Mouse (Mus musculus) forebrain, embryonic 14.5 days (tissue): Measurements from ENCODE around the gene Rptor. TPM values are rescaled to one million over a fixed set of nuclear protein-coding genes. Genes with fewer than 3 reads are reported as not detected.

Experiments used
- ATAC-seq: fragments of 200-750 bp; cut with Nextera tagmentation; 2 replicates; pipeline ENCODE4 v1.8.0; 2017; ENCODE audit warnings: mild to moderate bottlenecking, moderate library complexity
- DNase-seq: peaks from one replicate; pipeline ENCODE4 v3.0.0-alpha.2; 2015; ENCODE audit warnings: low spot score
- H3K27ac ChIP-seq: fragments of 300-500 bp; sonication (generic); 2 replicates; pipeline ENCODE4 v1.5.1; 2014; ENCODE audit warnings: low read depth, mild to moderate bottlenecking, control low read depth, low read length, moderate library complexity
- H3K27me3 ChIP-seq: fragments of 300-500 bp; sonication (generic); replicated peaks from 2 replicates; pipeline ENCODE4 v1.6.1; 2014; ENCODE audit warnings: low read length, control low read depth, mixed read lengths; ENCODE audit not compliant: control insufficient read depth, insufficient read depth
- H3K36me3 ChIP-seq: fragments of 300-500 bp; sonication (generic); 2 replicates; pipeline ENCODE4 v1.6.1; 2014; ENCODE audit warnings: low read length, control low read depth; ENCODE audit not compliant: control insufficient read depth, insufficient read depth
- H3K4me1 ChIP-seq: fragments of 300-500 bp; sonication (generic); 2 replicates; pipeline ENCODE4 v1.6.1; 2014; ENCODE audit warnings: antibody characterized with exemption, low read length, control low read depth; ENCODE audit not compliant: control insufficient read depth, insufficient read depth
- H3K4me2 ChIP-seq: fragments of 300-500 bp; sonication (generic); 2 replicates; pipeline ENCODE4 v1.6.1; 2014; ENCODE audit warnings: mild to moderate bottlenecking, control low read depth, low read length
- H3K4me3 ChIP-seq: fragments of 300-500 bp; sonication (generic); 2 replicates; pipeline ENCODE4 v1.5.1; 2014; ENCODE audit warnings: low read depth, low read length, control low read depth
- H3K9ac ChIP-seq: fragments of 300-500 bp; sonication (generic); 2 replicates; pipeline ENCODE4 v1.6.1; 2014; ENCODE audit warnings: mild to moderate bottlenecking, low read length, control low read depth, moderate library complexity
- H3K9me3 ChIP-seq: fragments of 300-500 bp; sonication (generic); replicated peaks from 2 replicates; pipeline ENCODE4 v1.6.1; 2016; ENCODE audit warnings: low read length, control low read depth, mixed read lengths; ENCODE audit not compliant: control insufficient read depth
- WGBS: fragments of 180-500 bp; shearing (Covaris S2); extraction: QIAGEN DNeasy Blood & Tissue Kit; methylation state at CpG from one replicate; pipeline ENCODE4 v1.1.7; 2014; 5-methylcytosine and 5-hydroxymethylcytosine counted together
- polyA plus RNA-seq: library from polyadenylated mRNA; unstranded; fragments of >200 nt; fragmentation: Nextera tagmentation; extraction: Ambion mirVana; gene quantifications from 2 replicates; pipeline ENCODE4 v1.2.1, GENCODE M21; 2014

Rptor gene
- polyA plus RNA-seq, 1 experiment from 2014 or later: 7.0 TPM

- H3K9ac ChIP-seq: no peak overlapping the region
- no peak for ATAC-seq
- no peaks in the 10 kb centered on the region for H3K4me1 ChIP-seq
- no peak overlapping the region for H3K27ac ChIP-seq
- H3K4me3 ChIP-seq: no peak overlapping the region
- no peaks in the 10 kb centered on the region for H3K9me3 ChIP-seq
- H3K36me3 ChIP-seq: no peaks in the 10 kb centered on the region
- no peaks in the 10 kb centered on the region for H3K27me3 ChIP-seq
- no peak for DNase-seq
- no peak overlapping the region for H3K4me2 ChIP-seq
- 28% methylated on average over 7 of the region's 7 CpGs for WGBS
Observed at GRCm38 (mm10) chr11:119907006-119907650, 304.4 kb downstream of the Rptor start.

DNA sequence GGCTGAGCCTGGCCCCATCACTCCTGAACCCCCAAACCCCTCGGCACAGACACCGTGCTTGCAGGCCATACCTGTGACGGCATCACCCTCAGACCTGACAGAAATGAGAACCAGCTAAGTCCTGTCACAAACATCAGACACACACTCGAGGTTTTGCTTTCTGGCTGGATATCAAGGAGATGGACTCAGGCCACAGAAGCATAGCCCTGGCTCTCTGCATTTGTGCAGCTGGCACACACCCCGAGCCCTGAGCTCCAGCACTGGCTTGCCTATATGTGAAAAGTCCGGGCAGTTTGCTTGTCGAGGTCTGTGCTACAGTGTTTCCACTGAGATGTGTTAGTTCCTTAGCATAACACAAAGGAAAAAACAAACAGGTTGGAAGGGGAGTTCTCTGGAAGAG, 305.0 kb downstream of the Rptor start:
- no peak overlapping the region for H3K27ac ChIP-seq
- H3K4me2 ChIP-seq: no peak overlapping the region
- no peak overlapping the region for H3K4me3 ChIP-seq
- H3K9me3 ChIP-seq: no peaks in the 10 kb centered on the region
- ATAC-seq (no peak), DNase-seq (no peak)
- WGBS: 49% methylated on average over 7 of the region's 7 CpGs
- no peaks in the 10 kb centered on the region for H3K27me3 ChIP-seq
- H3K9ac ChIP-seq: no peak overlapping the region
- peaks cover under 1% of the 10 kb centered on the region for H3K4me1 ChIP-seq
- H3K36me3 ChIP-seq: no peaks in the 10 kb centered on the region

- H3K36me3 ChIP-seq: no peaks in the 10 kb centered on the region
- WGBS: 3% methylated on average over 5 of the region's 5 CpGs
- peak; percentile 68 for DNase-seq
- H3K4me1 ChIP-seq: peaks cover 9% of the 10 kb centered on the region
- H3K9me3 ChIP-seq: no peaks in the 10 kb centered on the region
- no peak overlapping the region for H3K9ac ChIP-seq
- no peak overlapping the region for H3K27ac ChIP-seq
- no peak overlapping the region for H3K4me2 ChIP-seq
- no peak for ATAC-seq
- no peak overlapping the region for H3K4me3 ChIP-seq
- H3K27me3 ChIP-seq: no peaks in the 10 kb centered on the region
Observed at GRCm38 (mm10) chr11:119909436-119909835, 306.7 kb downstream of the Rptor start.

- Histone ChIP-seq H3K27me3 (no peaks in the 10 kb centered on the region), H3K9ac (peak overlapping the region; percentile 92), H3K27ac (peak overlapping the region; percentile 74; the same call in 1 of the 2 replicates), H3K4me2 (peak overlapping the region; percentile 93), H3K36me3 (peaks cover 22% of the 10 kb centered on the region), H3K4me1 (peaks cover 13% of the 10 kb centered on the region), H3K9me3 (no peaks in the 10 kb centered on the region), H3K4me3 (peak overlapping the region; percentile 85)
- WGBS: 8% methylated on average over 7 of the region's 7 CpGs
- DNase-seq (no peak), ATAC-seq (no peak; the same call in 1 of the 2 replicates)
Observed at GRCm38 (mm10) chr11:119912845-119913244, 310.1 kb downstream of the Rptor start.

GRCm38 (mm10) chr11:119913291-119913934, 310.7 kb downstream of the Rptor start, which contains the start of gene Chmp6:
TSS of gene Chmp6 (plus strand) at chr11:119913441.
- H3K27me3 ChIP-seq: no peaks in the 10 kb centered on the region
- peak; percentile 74 for ATAC-seq
- under 1% methylated on average over 48 of the region's 48 CpGs for WGBS

DNA sequence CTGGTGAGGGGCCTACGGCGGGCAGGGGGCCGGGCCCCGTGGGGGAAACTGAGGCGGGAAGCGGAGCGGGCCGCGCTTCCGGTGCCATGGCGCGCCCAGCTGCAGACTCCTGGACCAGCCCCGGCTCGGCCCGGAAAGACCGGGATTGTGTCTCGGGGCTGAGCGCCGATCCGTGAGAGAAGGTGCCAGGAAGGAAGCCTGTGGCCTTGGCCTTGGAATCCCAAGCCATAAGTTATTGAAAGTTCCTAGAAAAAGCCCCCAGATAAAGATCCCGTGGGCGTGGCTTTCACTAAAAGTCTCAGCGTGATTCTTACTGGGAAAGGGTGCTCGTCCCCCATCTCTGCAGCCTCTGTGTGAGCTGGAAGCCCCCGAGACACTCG, 311.2 kb downstream of the Rptor start:
- Histone ChIP-seq H3K4me3 (peak overlapping the region; percentile 85), H3K4me2 (peak overlapping the region; percentile 93), H3K9me3 (no peaks in the 10 kb centered on the region), H3K9ac (peak overlapping the region; percentile 92), H3K27ac (peak overlapping the region; percentile 74), H3K4me1 (peaks cover 13% of the 10 kb centered on the region), H3K27me3 (no peaks in the 10 kb centered on the region), H3K36me3 (peaks cover 33% of the 10 kb centered on the region)
- no peak for DNase-seq
- ATAC-seq: peak; percentile 1; the same call in 1 of the 2 replicates
- under 1% methylated on average over 26 of the region's 26 CpGs for WGBS

More at GRCm38 (mm10) chr11:119913291-119913934, 310.7 kb downstream of the Rptor start, which contains the start of gene Chmp6:
- H3K9ac ChIP-seq: peak within 1 kb of the TSS; percentile 92
- no peaks in the 10 kb centered on the region for H3K9me3 ChIP-seq
- H3K27ac ChIP-seq: peak within 1 kb of the TSS; percentile 74
- H3K4me3 ChIP-seq: peak within 1 kb of the TSS; percentile 85
- H3K4me2 ChIP-seq: peak within 1 kb of the TSS; percentile 93
- H3K4me1 ChIP-seq: peaks cover 13% of the 10 kb centered on the region
- peaks cover 28% of the 10 kb centered on the region for H3K36me3 ChIP-seq
- peak; percentile 85 for DNase-seq

DNA sequence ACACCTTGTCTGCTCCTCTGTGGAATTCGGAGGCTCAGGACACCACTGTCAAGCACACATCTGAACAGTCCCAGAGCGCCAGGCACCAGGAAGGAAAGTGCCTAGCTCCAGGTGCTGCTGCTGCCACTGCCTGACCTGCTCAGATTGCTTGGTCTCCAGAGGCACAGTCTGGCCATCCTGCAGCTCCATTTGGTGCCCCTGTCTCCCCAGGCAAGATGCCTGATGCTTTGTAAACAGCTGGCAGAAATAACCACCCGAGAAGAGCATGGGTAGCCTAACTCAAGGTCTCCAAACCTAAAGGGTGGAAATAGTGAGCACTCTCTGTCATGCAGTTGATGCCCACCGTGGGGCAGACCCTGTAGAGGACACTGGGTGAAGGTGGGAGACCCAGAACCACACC, 311.7 kb downstream of the Rptor start:
- Histone ChIP-seq H3K9me3 (no peaks in the 10 kb centered on the region), H3K36me3 (peaks cover 37% of the 10 kb centered on the region), H3K4me2 (peak overlapping the region; percentile 93), H3K27me3 (no peaks in the 10 kb centered on the region), H3K9ac (peak overlapping the region; percentile 92), H3K27ac (peak overlapping the region; percentile 74; the same call in 1 of the 2 replicates), H3K4me3 (peak overlapping the region; percentile 85), H3K4me1 (peaks cover 13% of the 10 kb centered on the region)
- DNase-seq (no peak), ATAC-seq (no peak)
- WGBS: 27% methylated on average over 4 of the region's 4 CpGs

- DNase-seq: no peak
- Histone ChIP-seq H3K9me3 (no peaks in the 10 kb centered on the region), H3K4me2 (no peak overlapping the region), H3K9ac (no peak overlapping the region), H3K27me3 (no peaks in the 10 kb centered on the region), H3K4me1 (peaks cover 13% of the 10 kb centered on the region), H3K4me3 (no peak overlapping the region), H3K27ac (peak overlapping the region; percentile 5; the same call in 1 of the 2 replicates), H3K36me3 (peaks cover 47% of the 10 kb centered on the region)
- ATAC-seq: no peak
- WGBS: 95% methylated on average over 9 of the region's 9 CpGs
Observed at GRCm38 (mm10) chr11:119915666-119916065, 313.0 kb downstream of the Rptor start.
